Mouse (Mus musculus): ENCODE measurements around the gene Gna15. TPM values are rescaled to one million over a fixed set of nuclear protein-coding genes. Genes with fewer than 3 reads are reported as not detected.

Gene Gna15
- polyA plus RNA-seq, 1 experiment from 2014 or later, result 1.8 TPM

GRCm38 (mm10) chr10:81484441-81485059 lies 39.5 kb downstream of the Gna15 start:
- H3K27ac ChIP-seq (ENCODE audit: low read length), result no peak overlapping the region
- H3K4me2 ChIP-seq (ENCODE audit: low read depth, low read length), result no peak overlapping the region
- H3K9ac ChIP-seq (ENCODE audit: low read length), result no peak overlapping the region
- peaks cover 24% of the 10 kb centered on the region for H3K36me3 ChIP-seq (ENCODE audit: control insufficient read depth, insufficient read depth, low read length)
- 57% methylated on average over 6 of the region's 6 CpGs for WGBS
- H3K4me3 ChIP-seq (ENCODE audit: low read length), result no peak overlapping the region
- peaks cover 18% of the 10 kb centered on the region for H3K27me3 ChIP-seq (ENCODE audit: control insufficient read depth, insufficient read depth, low read depth, low read length)
- ATAC-seq (ENCODE audit: low read depth), result no peak
- peaks cover 5% of the 10 kb centered on the region; the same call in 1 of the 2 replicates for H3K4me1 ChIP-seq (replicated peaks; ENCODE audit: control insufficient read depth, insufficient read depth, low read length)
- no peaks in the 10 kb centered on the region for H3K9me3 ChIP-seq (ENCODE audit: control insufficient read depth, low read length)

- no peak overlapping the region for H3K9ac ChIP-seq (ENCODE audit: low read length)
- ATAC-seq (ENCODE audit: low read depth), result no peak
- H3K36me3 ChIP-seq (ENCODE audit: control insufficient read depth, insufficient read depth, low read length), result peaks cover 19% of the 10 kb centered on the region
- WGBS, result 17% methylated on average over 9 of the region's 9 CpGs
- peaks cover 18% of the 10 kb centered on the region for H3K27me3 ChIP-seq (ENCODE audit: control insufficient read depth, insufficient read depth, low read depth, low read length)
- no peak overlapping the region for H3K27ac ChIP-seq (ENCODE audit: low read length)
- no peaks in the 10 kb centered on the region for H3K9me3 ChIP-seq (ENCODE audit: control insufficient read depth, low read length)
- H3K4me1 ChIP-seq (replicated peaks; ENCODE audit: control insufficient read depth, insufficient read depth, low read length), result peaks cover 5% of the 10 kb centered on the region; the same call in 1 of the 2 replicates
- H3K4me3 ChIP-seq (ENCODE audit: low read length), result no peak overlapping the region
- no peak overlapping the region for H3K4me2 ChIP-seq (ENCODE audit: low read depth, low read length)
Measured at GRCm38 (mm10) chr10:81483983-81484382, 40.0 kb downstream of the Gna15 start.

GRCm38 (mm10) chr10:81482533-81482889 lies 41.5 kb downstream of the Gna15 start, which contains the start of gene Celf5:
Gene Celf5, minus strand, starts transcription at chr10:81482709.
- under 1% methylated on average over 35 of the region's 36 CpGs for WGBS

GRCm38 (mm10) chr10:81481605-81482532 lies 42.2 kb downstream of the Gna15 start:
- Histone ChIP-seq H3K9me3 (ENCODE audit: control insufficient read depth, low read length) (no peaks in the 10 kb centered on the region), H3K36me3 (ENCODE audit: control insufficient read depth, insufficient read depth, low read length) (peaks cover 5% of the 10 kb centered on the region), H3K9ac (ENCODE audit: low read length) (peak overlapping the region; percentile 62), H3K27ac (ENCODE audit: low read length) (no peak overlapping the region), H3K4me1 (replicated peaks; ENCODE audit: control insufficient read depth, insufficient read depth, low read length) (peaks cover 5% of the 10 kb centered on the region; the same call in 1 of the 2 replicates), H3K4me3 (ENCODE audit: low read length) (peak overlapping the region; percentile 53), H3K27me3 (ENCODE audit: control insufficient read depth, insufficient read depth, low read depth, low read length) (peaks cover 20% of the 10 kb centered on the region), H3K4me2 (ENCODE audit: low read depth, low read length) (peak overlapping the region; percentile 87)
- 5% methylated on average over 35 of the region's 35 CpGs for WGBS
- ATAC-seq (ENCODE audit: low read depth), result 0 out of 2 replicates have a peak, but pooled peaks have one; percentile 6

More at GRCm38 (mm10) chr10:81482533-81482889, 41.5 kb downstream of the Gna15 start, which contains the start of gene Celf5:
- Histone ChIP-seq H3K4me2 (ENCODE audit: low read depth, low read length) (peak within 1 kb of the TSS; percentile 87), H3K27ac (ENCODE audit: low read length) (no peak within 1 kb of the TSS), H3K9ac (ENCODE audit: low read length) (peak within 1 kb of the TSS; percentile 62), H3K4me3 (ENCODE audit: low read length) (peak within 1 kb of the TSS; percentile 53), H3K27me3 (ENCODE audit: control insufficient read depth, insufficient read depth, low read depth, low read length) (peaks cover 18% of the 10 kb centered on the region), H3K4me1 (replicated peaks; ENCODE audit: control insufficient read depth, insufficient read depth, low read length) (peaks cover 5% of the 10 kb centered on the region; the same call in 1 of the 2 replicates), H3K9me3 (ENCODE audit: control insufficient read depth, low read length) (no peaks in the 10 kb centered on the region), H3K36me3 (ENCODE audit: control insufficient read depth, insufficient read depth, low read length) (peaks cover 12% of the 10 kb centered on the region)
- ATAC-seq (ENCODE audit: low read depth), result peak; percentile 62

GRCm38 (mm10) chr10:81474461-81474860 lies 49.6 kb downstream of the Gna15 start:
- WGBS, result 73% methylated on average over 10 of the region's 10 CpGs

GRCm38 (mm10) chr10:81473003-81473451 lies 51.0 kb downstream of the Gna15 start:
- Histone ChIP-seq H3K36me3 (ENCODE audit: control insufficient read depth, insufficient read depth, low read length) (no peaks in the 10 kb centered on the region), H3K4me3 (ENCODE audit: low read length) (no peak overlapping the region), H3K9me3 (ENCODE audit: control insufficient read depth, low read length) (no peaks in the 10 kb centered on the region), H3K4me2 (ENCODE audit: low read depth, low read length) (no peak overlapping the region), H3K4me1 (replicated peaks; ENCODE audit: control insufficient read depth, insufficient read depth, low read length) (no peaks in the 10 kb centered on the region), H3K9ac (ENCODE audit: low read length) (no peak overlapping the region), H3K27ac (ENCODE audit: low read length) (no peak overlapping the region), H3K27me3 (ENCODE audit: control insufficient read depth, insufficient read depth, low read depth, low read length) (peaks cover 38% of the 10 kb centered on the region)
- 3% methylated on average over 22 of the region's 22 CpGs for WGBS
- no peak for ATAC-seq (ENCODE audit: low read depth)

More at GRCm38 (mm10) chr10:81474461-81474860, 49.6 kb downstream of the Gna15 start:
- no peaks in the 10 kb centered on the region for H3K9me3 ChIP-seq (ENCODE audit: control insufficient read depth, low read length)
- no peak overlapping the region for H3K4me3 ChIP-seq (ENCODE audit: low read length)
- ATAC-seq (ENCODE audit: low read depth), result no peak
- H3K9ac ChIP-seq (ENCODE audit: low read length), result no peak overlapping the region
- peaks cover 38% of the 10 kb centered on the region for H3K27me3 ChIP-seq (ENCODE audit: control insufficient read depth, insufficient read depth, low read depth, low read length)
- no peaks in the 10 kb centered on the region for H3K4me1 ChIP-seq (replicated peaks; ENCODE audit: control insufficient read depth, insufficient read depth, low read length)
- no peaks in the 10 kb centered on the region for H3K36me3 ChIP-seq (ENCODE audit: control insufficient read depth, insufficient read depth, low read length)
- no peak overlapping the region for H3K4me2 ChIP-seq (ENCODE audit: low read depth, low read length)
- H3K27ac ChIP-seq (ENCODE audit: low read length), result no peak overlapping the region

- H3K9me3 ChIP-seq (ENCODE audit: control insufficient read depth, low read length), result no peaks in the 10 kb centered on the region
- no peak overlapping the region for H3K27ac ChIP-seq (ENCODE audit: low read length)
- peaks cover 38% of the 10 kb centered on the region for H3K27me3 ChIP-seq (ENCODE audit: control insufficient read depth, insufficient read depth, low read depth, low read length)
- H3K36me3 ChIP-seq (ENCODE audit: control insufficient read depth, insufficient read depth, low read length), result no peaks in the 10 kb centered on the region
- H3K4me2 ChIP-seq (ENCODE audit: low read depth, low read length), result no peak overlapping the region
- H3K9ac ChIP-seq (ENCODE audit: low read length), result no peak overlapping the region
- H3K4me1 ChIP-seq (replicated peaks; ENCODE audit: control insufficient read depth, insufficient read depth, low read length), result no peaks in the 10 kb centered on the region
- WGBS, result 9% methylated on average over 18 of the region's 18 CpGs
- no peak overlapping the region for H3K4me3 ChIP-seq (ENCODE audit: low read length)
- no peak for ATAC-seq (ENCODE audit: low read depth)
Measured at GRCm38 (mm10) chr10:81472403-81473002, 51.5 kb downstream of the Gna15 start.

- 40% methylated on average over 18 of the region's 18 CpGs for WGBS
- Histone ChIP-seq H3K9me3 (ENCODE audit: control insufficient read depth, low read length) (no peaks in the 10 kb centered on the region), H3K36me3 (ENCODE audit: control insufficient read depth, insufficient read depth, low read length) (no peaks in the 10 kb centered on the region), H3K27me3 (ENCODE audit: control insufficient read depth, insufficient read depth, low read depth, low read length) (peaks cover 30% of the 10 kb centered on the region), H3K27ac (ENCODE audit: low read length) (no peak overlapping the region), H3K9ac (ENCODE audit: low read length) (no peak overlapping the region), H3K4me1 (replicated peaks; ENCODE audit: control insufficient read depth, insufficient read depth, low read length) (no peaks in the 10 kb centered on the region), H3K4me2 (ENCODE audit: low read depth, low read length) (no peak overlapping the region), H3K4me3 (ENCODE audit: low read length) (no peak overlapping the region)
- ATAC-seq (ENCODE audit: low read depth), result no peak
Measured at GRCm38 (mm10) chr10:81470454-81470853, 53.6 kb downstream of the Gna15 start.

GRCm38 (mm10) chr10:81469253-81469652 lies 54.8 kb downstream of the Gna15 start:
- WGBS, result 76% methylated on average over 5 of the region's 5 CpGs

More at GRCm38 (mm10) chr10:81469253-81469652, 54.8 kb downstream of the Gna15 start:
- Histone ChIP-seq H3K9me3 (ENCODE audit: control insufficient read depth, low read length) (no peaks in the 10 kb centered on the region), H3K27ac (ENCODE audit: low read length) (no peak overlapping the region), H3K27me3 (ENCODE audit: control insufficient read depth, insufficient read depth, low read depth, low read length) (peaks cover 33% of the 10 kb centered on the region), H3K4me1 (replicated peaks; ENCODE audit: control insufficient read depth, insufficient read depth, low read length) (peaks cover under 1% of the 10 kb centered on the region; the same call in 1 of the 2 replicates), H3K9ac (ENCODE audit: low read length) (no peak overlapping the region), H3K4me3 (ENCODE audit: low read length) (no peak overlapping the region), H3K4me2 (ENCODE audit: low read depth, low read length) (no peak overlapping the region), H3K36me3 (ENCODE audit: control insufficient read depth, insufficient read depth, low read length) (no peaks in the 10 kb centered on the region)
- no peak for ATAC-seq (ENCODE audit: low read depth)

All from lung, embryonic 16.5 days (tissue).